Mouse (Mus musculus) olfactory bulb, adult 2 months (tissue): ENCODE measurements around the gene Gna15. TPM values are rescaled to one million over a fixed set of nuclear protein-coding genes. Genes with fewer than 3 reads are reported as not detected.
A peak's percentile ranks its signal among the peaks of the same experiment; 100 is the strongest.

Experiments used
- H3K27ac ChIP-seq: fragments of 200-500 bp; 2 replicates; pipeline ENCODE4 v1.5.1; 2012; ENCODE audit warnings: low read depth, low read length; ENCODE audit not compliant: insufficient read depth
- H3K4me1 ChIP-seq: fragments of 200-500 bp; 2 replicates; pipeline ENCODE4 v1.6.1; 2012; ENCODE audit warnings: low read length; ENCODE audit not compliant: control insufficient read depth, insufficient read depth
- H3K4me3 ChIP-seq: fragments of 200-500 bp; 2 replicates; pipeline ENCODE4 v1.5.1; 2012; ENCODE audit warnings: mild to moderate bottlenecking, low read depth, low read length, moderate library complexity; ENCODE audit not compliant: insufficient read depth
- CTCF ChIP-seq: fragments of 200-500 bp; IDR thresholded peaks from 2 replicates; pipeline ENCODE4 v1.5.1; 2012; ENCODE audit warnings: low read depth, mild to moderate bottlenecking, low read length, moderate library complexity; ENCODE audit not compliant: insufficient read depth
- POLR2A ChIP-seq: fragments of 200-500 bp; IDR thresholded peaks from 2 replicates; pipeline ENCODE4 v1.6.1; 2012; ENCODE audit warnings: mild to moderate bottlenecking, low read depth, low read length, moderate library complexity; ENCODE audit not compliant: insufficient read depth
- WGBS: fragments of 180-500 bp; shearing (Covaris S2); methylation state at CpG from one replicate; pipeline ENCODE4 v1.1.7; 2018; 5-methylcytosine and 5-hydroxymethylcytosine counted together
- polyA plus RNA-seq: library from polyadenylated mRNA; stranded (reverse); fragments of >200 nt; gene quantifications from 2 replicates; pipeline ENCODE4 v1.2.4, GENCODE M21; 2012; ENCODE audit warnings: low replicate concordance; ENCODE audit not compliant: missing spikeins, insufficient read depth, insufficient read length

Gene Gna15
- polyA plus RNA-seq, 1 experiment = not detected

GRCm38 (mm10) chr10:81484441-81485059 lies 39.5 kb downstream of the Gna15 start:
- Histone ChIP-seq H3K4me1 (peaks cover 30% of the 10 kb centered on the region), H3K27ac (peak overlapping the region; percentile 90), H3K4me3 (no peak overlapping the region)
- no peak for TF ChIP-seq POLR2A
- no peak for TF ChIP-seq CTCF
- 29% methylated on average over 6 of the region's 6 CpGs for WGBS

DNA sequence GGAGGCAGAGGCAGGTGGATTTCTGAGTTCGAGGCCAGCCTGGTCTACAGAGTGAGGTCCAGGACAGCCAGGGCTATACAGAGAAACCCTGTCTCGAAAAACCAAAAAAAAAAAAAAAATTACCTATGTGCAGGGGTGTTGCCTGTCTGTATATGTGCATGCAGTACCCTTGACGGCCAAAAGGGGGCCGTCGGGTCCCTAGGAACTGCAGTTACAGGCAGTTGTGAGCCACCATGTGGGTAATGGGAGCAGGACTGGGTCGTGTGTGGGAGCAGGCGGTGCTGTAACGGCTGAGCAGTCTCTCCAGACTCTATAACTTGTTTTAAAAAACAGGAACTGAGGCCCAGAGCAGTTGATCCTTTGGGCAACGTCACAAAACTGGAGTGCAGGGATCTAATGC lies 40.0 kb downstream of the Gna15 start:
- 14% methylated on average over 9 of the region's 9 CpGs for WGBS
- TF ChIP-seq CTCF (peak; percentile 45; the same call in 1 of the 2 replicates), POLR2A (no peak)
- peak overlapping the region; percentile 90 for H3K27ac ChIP-seq
- H3K4me1 ChIP-seq = peaks cover 31% of the 10 kb centered on the region
- H3K4me3 ChIP-seq = no peak overlapping the region

GRCm38 (mm10) chr10:81482533-81482889 lies 41.5 kb downstream of the Gna15 start, which contains the start of gene Celf5:
TSS of gene Celf5 (minus strand) at chr10:81482709.
- TF ChIP-seq CTCF = peak; percentile 91
- peak; percentile 67 for TF ChIP-seq POLR2A
- under 1% methylated on average over 36 of the region's 36 CpGs for WGBS
- peak within 1 kb of the TSS; percentile 62 for H3K4me3 ChIP-seq
- H3K27ac ChIP-seq = peak within 1 kb of the TSS; percentile 76
- peaks cover 44% of the 10 kb centered on the region for H3K4me1 ChIP-seq

DNA sequence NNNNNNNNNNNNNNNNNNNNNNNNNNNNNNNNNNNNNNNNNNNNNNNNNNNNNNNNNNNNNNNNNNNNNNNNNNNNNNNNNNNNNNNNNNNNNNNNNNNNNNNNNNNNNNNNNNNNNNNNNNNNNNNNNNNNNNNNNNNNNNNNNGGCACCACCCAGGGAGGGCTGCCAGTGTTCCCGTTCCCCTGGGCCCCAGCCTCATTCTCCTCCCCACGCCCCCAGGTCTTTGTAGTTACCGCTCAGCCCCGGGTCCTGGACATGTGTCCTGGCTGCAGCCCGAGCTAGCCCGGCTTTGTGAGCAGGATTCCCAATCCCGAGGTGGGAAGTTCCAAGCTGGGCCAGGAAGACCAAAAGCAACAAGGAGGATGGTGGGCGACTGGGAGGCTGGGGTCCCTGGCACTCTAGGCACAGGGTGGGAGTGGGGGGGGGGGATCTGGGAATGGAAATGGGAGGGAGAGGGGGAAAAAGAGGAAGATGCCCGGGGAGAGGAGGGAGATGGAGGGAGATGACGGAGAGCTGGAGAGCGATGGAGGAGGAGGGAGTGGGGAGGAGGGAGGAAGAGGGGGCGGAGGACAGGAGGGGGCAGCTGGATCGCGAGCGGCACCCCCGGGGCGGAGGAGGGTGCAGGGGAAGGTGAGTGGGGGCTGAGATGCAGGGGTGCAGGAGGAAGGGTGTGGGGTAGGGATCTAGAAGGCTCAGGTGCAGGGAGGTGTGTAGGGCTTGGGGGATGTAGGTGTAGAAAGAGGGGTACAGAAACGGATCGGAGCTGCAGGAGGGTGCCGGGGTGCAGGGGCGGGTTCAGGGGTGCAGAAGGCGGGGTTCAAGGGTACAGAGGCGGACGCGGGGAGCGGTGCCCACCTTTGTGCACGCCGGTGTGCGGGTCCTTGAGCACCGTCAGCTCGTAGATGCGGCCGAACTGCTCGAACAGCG lies 42.2 kb downstream of the Gna15 start:
- TF ChIP-seq CTCF (0 out of 2 replicates have a peak, but pooled peaks have one; percentile 5), POLR2A (no peak)
- Histone ChIP-seq H3K4me1 (peaks cover 50% of the 10 kb centered on the region), H3K4me3 (peak overlapping the region; percentile 62), H3K27ac (peak overlapping the region; percentile 76)
- WGBS = 3% methylated on average over 35 of the region's 35 CpGs

- TF ChIP-seq POLR2A = no peak
- no peak for TF ChIP-seq CTCF
- WGBS = 76% methylated on average over 10 of the region's 10 CpGs
- Histone ChIP-seq H3K27ac (peak overlapping the region; percentile 98; the same call in 1 of the 2 replicates), H3K4me1 (peaks cover 74% of the 10 kb centered on the region), H3K4me3 (no peak overlapping the region)
These were observed 49.6 kb downstream of the Gna15 start for GRCm38 (mm10) chr10:81474461-81474860.

DNA sequence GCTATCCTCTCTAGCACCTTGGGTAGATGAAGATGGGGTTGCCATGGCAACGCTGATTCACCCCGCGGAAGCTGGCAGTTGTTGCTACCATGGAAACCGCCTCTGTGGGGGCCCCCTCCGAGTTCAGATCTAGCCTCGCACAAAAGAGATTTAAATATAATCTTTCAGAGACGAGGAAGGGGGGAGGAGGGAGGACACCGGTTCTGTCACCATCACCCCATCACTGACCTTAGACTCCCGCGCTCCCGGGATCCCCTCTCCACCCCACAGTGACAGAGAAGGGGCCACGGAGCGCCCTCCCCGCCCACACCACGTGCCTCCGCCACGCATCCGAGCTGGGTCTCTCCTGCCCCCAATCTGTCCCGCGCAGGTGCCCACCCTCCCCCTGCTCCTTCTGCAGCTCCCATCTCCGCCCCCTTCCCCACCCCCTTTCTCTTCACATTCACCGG lies 51.0 kb downstream of the Gna15 start:
- H3K27ac ChIP-seq = peak overlapping the region; percentile 98
- 2% methylated on average over 21 of the region's 22 CpGs for WGBS
- peak overlapping the region; percentile 53 for H3K4me3 ChIP-seq
- TF ChIP-seq CTCF = no peak
- TF ChIP-seq POLR2A = no peak
- H3K4me1 ChIP-seq = peaks cover 78% of the 10 kb centered on the region

DNA sequence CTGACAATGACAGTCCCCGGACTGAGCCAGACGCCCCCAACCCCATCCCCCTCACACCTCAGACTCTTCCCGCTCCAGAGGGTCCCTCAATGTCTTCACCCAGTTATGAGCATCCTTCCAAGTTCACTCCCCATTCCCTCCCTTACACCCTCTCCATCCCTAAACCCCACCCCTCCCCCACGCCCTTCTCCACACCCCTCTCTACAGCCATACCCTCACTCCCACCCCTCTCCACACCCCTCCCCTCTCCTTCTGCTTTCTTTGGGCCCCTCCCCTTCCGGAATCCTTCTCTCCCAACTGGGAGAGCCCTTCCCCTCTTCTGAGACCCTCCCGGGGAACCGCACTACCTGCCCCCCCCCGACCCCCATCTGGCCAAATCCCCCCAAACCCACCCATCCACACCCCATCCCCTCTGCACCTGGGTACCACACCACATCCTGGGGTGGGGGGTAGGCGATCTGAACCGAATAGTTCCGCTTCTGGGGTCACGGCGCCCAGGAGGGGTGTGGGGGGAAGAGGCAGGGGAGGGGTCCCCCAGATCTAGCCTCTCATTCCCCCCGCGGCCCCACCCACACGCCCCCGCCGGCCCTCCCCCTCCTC lies 51.5 kb downstream of the Gna15 start:
- peak overlapping the region; percentile 42 for H3K4me3 ChIP-seq
- 5% methylated on average over 18 of the region's 18 CpGs for WGBS
- TF ChIP-seq CTCF (no peak), POLR2A (no peak)
- peaks cover 76% of the 10 kb centered on the region for H3K4me1 ChIP-seq
- H3K27ac ChIP-seq = peak overlapping the region; percentile 58

DNA sequence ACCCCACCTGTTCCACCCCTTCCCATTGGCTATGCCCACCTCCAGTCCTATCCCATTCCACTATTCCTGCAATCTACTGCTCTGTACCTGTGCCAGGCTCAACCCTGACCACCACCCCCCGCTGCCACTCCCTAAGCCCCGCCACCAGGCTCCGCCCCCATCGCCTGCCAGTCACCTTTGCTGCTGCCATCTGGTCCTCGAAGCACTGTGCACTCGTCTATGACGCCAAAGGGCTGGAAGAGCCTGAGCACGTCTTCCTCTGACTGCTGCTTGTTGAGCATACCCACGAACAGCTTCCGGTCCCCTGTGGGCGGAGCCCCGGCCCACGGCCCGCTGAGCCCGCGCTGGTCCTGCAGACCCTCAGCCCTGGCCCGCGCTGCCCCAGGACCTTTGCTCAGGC lies 53.6 kb downstream of the Gna15 start:
- WGBS = 54% methylated on average over 18 of the region's 18 CpGs
- Histone ChIP-seq H3K4me1 (peaks cover 63% of the 10 kb centered on the region), H3K27ac (no peak overlapping the region), H3K4me3 (no peak overlapping the region)
- no peak for TF ChIP-seq CTCF
- TF ChIP-seq POLR2A = no peak

DNA sequence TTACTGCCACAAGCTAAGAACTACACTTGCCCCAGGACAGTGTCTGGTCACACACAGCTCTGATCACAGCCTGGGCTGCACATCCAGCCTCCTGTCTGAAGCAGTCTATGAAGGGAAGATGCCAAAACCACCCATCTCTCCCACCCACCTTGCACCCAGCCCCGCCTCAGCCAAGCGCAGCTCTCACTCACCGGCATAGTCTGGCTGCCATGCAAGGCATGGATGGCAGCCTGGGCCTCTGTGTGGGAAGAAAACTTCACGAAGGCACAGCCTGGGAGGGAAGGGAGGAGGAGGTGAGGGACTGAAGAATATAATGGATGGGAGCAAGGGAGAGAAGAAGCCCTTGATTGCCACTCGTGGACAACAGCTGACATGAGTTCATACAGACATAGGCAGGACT lies 54.8 kb downstream of the Gna15 start:
- Histone ChIP-seq H3K27ac (no peak overlapping the region), H3K4me1 (peaks cover 64% of the 10 kb centered on the region), H3K4me3 (no peak overlapping the region)
- 48% methylated on average over 5 of the region's 5 CpGs for WGBS
- TF ChIP-seq CTCF (no peak), POLR2A (no peak)
